Mouse (Mus musculus) hematopoietic stem cell, adult 5-6 weeks (primary cell): ENCODE results near the gene Glce. TPM values are rescaled to one million over a fixed set of nuclear protein-coding genes. Genes with fewer than 3 reads are reported as not detected.

Experiments
- ATAC-seq, 2 experiments: fragments of 125-278 bp in 1 of 2; replicated peaks in 1 of 2; 2 replicates each; pipeline ENCODE4 v1.8.0; 2016 to 2017; ENCODE audit warnings: inconsistent platforms in 2 of 2, mild to moderate bottlenecking in 2 of 2, moderate number of reproducible peaks in 2 of 2, low read depth in 1 of 2, moderate TSS enrichment in 1 of 2; ENCODE audit not compliant: low FRiP score in 2 of 2, poor library complexity in 2 of 2, severe bottlenecking in 2 of 2, insufficient read depth in 1 of 2, low TSS enrichment in 1 of 2
- total RNA-seq: library from RNA; stranded (forward); fragments of 172-1452, 232-1000 nt; gene quantifications from 2 replicates; pipeline ENCODE4 v1.2.3, GENCODE M21; 2017

The Glce gene
- total RNA-seq: 19.1 and 19.3 TPM in 2 replicates

DNA sequence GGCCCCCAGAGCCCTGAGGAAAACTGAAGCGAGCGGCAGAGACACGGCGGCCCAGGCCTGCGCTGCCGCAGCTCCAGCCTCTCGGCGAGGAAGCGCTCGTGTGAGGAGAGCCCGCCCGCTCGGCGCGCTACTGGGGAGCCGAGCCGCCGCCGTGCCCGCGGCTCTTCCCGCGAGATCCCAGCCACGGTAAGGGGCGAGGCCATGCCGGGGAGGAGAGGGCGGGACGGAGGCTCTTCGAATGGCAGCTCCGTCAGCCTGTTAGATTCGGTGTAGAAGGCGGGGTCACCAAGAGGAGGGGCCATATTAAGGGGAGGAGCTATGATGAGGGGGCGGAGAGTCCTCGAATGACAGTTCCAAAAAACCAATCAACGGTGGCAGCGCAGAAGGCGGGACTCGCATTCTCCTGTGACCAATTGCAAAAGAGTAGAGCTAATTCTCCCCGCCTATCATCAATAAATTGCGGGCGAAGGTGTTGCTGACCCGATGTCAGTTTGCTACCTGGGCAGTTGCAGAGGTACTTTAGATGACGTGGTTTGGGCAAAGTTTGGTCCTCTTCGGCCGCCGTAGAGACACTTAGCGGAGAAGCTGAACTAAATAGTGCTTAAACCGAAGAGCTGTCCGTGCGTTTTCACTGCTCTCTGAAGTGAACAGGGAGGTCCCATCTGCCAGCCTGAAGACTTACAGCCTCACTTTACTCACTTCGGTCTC is at the start of gene Glce:
Glce (minus strand) TSS at position 148 of the 708 bp plus-strand sequence.
- peak; percentile 99 for ATAC-seq

DNA sequence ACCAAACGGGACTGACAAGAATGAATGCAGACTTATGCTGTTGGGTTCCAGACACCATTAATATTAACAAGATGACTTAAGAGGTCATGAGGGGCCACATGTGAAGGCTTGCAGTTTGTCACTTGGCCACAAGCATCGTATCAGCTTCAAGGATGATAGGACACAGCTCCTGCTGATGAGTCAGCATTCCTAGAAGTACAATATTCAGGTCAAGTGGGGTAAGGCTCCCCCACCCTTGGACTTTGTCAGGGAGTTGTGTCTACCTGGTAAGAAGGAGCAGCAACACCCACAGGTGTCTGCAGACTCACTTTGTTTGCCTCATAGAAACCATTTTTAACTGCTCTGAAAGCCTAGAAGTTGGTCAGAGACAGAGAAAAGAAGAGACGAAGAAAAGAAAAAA is 49.8 kb upstream of the Glce start:
- no peak for ATAC-seq

DNA sequence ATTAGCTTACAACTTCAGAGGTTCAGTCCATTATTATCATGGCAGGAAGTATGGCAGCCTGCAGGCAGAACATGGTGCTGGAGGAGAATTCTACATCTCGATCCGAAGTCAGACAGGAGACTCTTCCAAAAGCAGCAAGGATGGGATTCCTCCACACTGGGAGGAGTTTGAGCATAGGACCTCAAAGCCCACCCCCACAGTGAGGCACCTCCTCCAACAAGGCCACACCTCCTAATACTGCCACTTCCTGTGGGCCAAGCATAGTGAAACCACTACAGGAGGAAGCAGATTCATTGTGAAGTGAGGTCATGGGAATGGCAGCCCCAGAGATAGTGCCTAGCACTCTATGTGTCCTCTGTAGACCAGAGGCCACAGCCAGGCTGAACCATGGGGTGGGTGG is 48.5 kb upstream of the Glce start:
- no peak for ATAC-seq

DNA sequence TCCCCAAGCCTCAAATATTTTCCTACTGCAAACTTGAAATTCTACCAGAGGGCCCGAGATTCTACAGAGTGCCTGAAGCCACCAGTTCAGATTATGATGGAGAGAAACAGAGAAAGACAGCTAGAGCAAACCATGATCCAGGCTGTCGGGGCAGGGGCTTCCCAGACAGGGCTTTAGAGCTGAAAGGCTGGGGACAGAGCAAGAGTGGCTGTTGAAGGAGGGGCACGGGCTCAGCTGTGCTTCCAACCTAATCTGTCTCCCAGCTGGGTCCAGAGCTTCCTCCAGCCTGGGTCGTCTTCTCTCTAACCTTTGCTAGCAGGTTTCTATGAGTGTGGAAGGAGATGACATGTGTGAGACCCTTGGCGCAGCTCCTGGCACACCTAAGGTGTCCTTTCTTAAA is 44.2 kb upstream of the Glce start:
- ATAC-seq: no peak

DNA sequence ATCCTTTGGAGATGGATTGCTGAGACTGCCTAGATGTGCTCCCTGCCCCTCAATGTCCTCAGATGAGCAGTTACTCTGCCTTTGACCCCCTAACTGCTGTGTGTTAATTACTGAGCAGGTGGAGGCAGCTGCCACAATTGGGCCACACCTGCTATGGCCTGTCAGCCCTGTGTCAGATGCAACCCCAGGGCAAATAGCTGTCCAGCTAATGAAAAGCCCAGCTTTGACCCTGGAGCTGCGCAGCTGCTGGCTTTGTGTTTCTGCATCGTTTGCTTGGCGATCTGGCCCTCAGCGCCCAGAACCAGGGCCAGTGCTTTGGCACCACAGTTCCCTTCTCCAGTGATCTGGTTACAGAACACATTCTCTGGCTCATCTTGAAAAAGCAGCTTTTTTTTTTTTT is 43.7 kb upstream of the Glce start:
- ATAC-seq: no peak

DNA sequence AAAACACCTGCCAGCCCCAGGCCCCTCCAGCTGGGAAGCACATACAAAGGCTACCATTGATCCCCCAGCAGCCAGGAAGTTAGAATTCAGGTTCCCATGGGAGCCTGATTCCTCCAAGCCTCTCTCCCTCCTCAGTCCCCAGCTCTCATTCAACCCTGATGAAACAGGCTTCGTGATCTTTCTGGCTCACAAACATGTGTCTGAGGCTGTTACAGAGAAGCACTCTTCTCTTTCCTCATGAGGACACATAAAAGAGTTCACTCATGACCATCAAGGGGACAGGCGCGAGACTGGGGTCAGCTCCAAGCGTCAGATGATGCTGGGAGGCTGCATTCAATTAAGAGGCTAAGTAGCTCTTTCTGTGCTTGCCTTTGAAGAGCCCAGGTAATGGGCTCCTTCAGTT is 40.4 kb upstream of the Glce start:
- no peak for ATAC-seq

DNA sequence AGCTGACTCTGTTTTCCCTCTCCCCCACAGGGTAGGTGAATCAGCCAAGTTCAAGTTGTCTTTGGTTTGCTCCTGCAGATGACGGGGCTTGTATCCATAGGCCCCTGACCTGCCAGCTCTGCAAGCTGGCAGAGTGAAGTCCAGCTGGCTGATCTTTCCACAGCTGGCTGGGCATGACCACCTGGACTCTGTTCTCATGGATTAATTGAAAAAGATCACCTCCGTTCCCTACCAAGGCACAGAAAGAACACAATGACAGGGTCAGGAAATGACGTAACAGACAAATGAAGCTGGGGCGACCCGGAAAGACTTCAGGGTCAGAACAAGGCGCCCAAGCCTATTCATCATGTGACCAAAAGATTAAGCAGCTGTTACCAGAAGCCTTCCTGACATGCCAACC is 38.3 kb upstream of the Glce start:
- ATAC-seq: no peak

DNA sequence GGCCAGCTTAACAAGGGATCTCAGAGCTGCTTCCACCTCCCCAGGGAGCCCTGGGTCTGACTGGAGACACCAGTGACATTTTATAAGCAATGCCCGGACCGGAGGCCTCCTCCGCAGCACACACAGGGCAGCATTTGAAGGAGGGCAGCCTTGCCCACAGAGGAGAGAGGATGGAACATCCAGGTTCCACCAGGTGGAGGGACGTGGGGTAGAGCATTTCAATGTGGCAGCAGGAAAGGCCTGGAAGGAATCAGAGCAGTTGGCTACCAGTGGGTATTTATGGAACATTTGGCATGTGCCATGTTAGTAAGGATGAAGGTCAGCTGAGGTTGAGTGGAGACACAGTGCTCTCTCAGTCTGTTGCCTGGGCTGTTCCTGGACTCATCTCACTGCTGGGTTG is 36.3 kb upstream of the Glce start:
- ATAC-seq: no peak

DNA sequence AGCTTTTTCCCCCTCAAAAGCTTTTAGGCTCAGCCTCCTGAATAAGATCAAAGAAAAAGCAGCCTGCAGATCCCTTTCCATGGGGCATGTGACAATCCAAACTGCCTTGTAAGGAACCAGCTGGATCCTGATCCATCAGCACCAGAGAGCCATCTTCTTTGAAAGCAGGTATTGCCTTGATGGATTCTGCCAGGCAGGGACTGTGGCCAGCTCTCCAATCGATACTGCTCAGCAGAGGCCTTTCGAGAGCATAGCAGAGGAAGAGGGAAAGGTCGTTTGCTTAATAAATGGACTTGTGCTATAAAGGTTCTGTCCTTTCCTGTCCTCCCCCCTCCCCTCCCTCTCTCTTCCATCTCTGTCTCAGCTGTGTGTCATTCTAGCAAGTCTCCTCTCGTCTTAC is 33.4 kb upstream of the Glce start:
- no peak for ATAC-seq

DNA sequence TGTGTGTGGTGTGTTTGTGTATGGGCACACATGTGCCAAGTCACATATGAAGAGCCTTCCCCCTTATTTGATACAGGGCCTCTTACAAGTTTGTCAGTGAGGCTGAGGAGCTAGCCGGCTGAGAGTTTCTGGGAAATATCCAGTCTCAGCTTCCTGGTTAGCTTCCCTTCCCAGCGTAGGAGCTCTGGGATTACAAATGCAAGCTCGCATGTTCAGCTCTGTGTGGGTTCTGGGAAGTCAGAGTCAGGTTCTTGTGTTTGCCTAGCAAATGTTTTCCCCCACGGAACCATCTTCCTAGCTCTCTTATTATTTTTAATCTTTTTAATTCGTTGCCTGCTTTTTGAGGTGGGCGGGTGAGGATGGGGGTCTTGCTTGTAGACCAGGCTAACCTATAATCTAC is 32.9 kb upstream of the Glce start:
- no peak for ATAC-seq

DNA sequence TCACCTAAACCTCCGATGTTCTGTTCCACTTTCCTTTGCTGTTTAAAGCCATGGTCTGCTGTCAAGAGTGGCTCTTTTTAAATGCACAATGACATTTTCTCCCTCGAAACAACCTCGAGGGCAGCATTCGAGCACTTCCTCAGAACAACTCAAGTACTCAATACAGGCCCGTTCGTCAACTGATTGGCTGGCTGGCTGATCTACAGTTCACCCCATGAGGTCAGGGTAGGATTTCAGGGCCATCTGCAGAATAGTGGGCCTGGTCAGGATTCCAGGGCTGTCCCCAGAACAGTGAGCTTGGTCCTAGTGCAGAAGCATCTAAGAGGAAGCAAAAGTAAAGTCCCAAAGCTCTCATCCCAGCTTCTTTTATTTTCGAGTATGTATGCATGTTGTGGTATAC is 32.5 kb upstream of the Glce start:
- ATAC-seq: no peak

DNA sequence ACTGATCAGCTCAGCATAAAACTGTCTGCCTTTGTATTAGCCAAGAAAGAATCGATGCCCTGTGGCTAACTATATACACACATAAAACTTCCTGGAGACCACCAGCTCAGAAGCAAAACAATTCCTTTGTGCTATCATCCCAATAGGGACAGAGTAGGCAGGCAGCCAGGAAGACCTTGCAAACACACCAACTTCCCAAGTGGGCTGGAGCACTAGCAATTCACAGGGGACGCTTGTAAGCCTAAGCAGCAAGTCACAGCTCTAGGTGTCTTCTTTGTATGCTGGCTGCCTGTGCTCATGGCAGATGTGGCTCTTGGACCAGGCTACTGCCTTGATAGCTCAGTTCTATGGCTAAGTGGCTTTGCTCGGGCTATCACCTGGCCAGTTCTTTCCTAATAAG is 32.1 kb upstream of the Glce start:
- no peak for ATAC-seq

DNA sequence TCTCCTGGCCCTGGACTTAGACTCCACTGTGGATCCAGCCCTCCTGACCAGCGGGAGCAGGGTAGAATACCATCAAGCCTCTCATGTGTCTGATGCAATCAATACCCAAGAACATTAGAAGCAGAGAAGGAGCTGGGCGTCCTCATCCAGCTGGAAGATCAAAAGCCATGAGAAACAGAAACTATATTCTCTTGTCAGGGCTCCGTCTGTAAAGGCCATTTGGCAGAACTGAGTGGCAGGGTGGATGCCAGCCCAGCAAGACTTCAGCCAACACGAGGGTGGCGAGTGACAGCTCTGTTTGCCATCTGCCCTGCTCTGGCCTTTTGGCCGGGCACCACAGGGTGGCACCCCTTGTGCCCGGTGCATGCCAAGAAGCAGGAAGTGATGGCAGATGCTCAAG is 30.8 kb upstream of the Glce start:
- ATAC-seq: no peak

DNA sequence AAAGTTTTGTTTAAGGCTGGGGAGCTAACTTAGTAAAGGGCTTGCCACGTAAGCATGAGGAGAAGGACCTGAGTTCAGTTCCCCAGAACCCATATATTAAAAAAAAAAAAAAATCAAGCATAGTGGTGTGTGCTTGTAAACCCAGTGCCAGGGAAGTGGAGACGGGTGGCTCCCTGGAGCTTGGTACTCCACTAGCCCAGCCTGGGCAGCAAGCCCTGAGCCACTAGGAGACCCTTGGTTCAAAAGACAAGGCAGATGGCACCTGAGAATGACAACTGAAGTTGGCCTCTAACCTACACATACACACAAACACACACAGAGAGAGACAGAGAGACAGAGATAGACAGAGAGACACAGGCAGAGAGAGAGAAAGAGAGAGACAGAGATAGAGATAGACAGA is 30.1 kb upstream of the Glce start:
- no peak for ATAC-seq

DNA sequence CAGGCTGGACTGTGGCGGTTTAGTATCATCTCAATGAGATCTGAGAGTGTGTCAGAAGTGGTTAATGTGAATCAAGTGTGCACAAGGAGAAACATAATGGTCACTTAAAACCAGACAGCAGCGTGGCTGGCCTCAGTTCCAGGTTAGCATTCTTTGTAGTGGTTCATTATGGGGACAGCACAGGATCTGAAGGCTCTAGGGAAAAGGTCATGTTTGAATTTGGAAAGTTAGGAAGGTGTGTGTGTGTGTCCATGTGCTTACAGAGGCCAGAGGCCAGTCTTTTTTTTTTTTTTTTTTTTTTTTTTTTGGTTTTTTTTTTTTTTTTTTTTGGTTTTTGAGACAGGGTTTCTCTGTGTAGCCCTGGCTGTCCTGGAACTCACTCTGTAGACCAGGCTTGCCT is 22.7 kb upstream of the Glce start:
- ATAC-seq: no peak

DNA sequence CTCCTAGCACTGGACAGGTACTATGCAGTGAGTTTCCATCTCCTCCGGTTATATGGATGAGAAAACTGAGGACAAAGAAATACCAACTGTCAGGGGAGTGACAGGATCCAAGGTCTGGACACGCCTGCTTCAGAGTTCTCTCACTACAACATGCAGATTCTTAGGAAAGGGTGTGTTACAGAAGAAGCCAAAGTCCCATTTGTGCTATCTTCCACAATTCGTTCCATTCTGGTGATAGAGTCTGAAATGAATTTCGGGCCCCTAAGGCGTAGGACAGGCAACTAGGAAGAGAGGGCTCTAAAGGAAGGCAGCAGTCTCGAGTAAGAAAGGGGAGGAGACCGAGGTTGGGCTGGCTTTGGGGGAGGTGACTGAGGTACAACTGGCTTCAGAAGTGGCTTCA is 21.0 kb upstream of the Glce start:
- ATAC-seq: no peak

DNA sequence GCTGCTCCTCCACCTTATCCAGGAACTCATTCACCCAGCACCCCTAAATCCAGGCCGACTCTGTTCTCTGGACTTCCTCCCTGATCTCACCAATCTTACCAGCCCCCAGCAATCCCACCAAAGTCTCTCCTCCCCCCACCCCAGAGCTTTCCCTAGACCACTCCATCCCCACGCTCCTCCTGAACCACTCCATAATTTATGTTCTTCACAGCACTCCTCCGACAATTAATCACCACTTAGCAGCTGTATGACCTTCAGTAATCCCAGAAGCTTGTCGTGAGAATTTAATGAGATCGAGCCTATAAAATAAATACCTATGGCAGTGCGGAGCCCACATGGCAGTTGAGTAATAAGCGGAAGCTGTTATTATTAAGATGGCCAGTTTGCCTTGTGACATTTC is 16.6 kb upstream of the Glce start:
- no peak for ATAC-seq

DNA sequence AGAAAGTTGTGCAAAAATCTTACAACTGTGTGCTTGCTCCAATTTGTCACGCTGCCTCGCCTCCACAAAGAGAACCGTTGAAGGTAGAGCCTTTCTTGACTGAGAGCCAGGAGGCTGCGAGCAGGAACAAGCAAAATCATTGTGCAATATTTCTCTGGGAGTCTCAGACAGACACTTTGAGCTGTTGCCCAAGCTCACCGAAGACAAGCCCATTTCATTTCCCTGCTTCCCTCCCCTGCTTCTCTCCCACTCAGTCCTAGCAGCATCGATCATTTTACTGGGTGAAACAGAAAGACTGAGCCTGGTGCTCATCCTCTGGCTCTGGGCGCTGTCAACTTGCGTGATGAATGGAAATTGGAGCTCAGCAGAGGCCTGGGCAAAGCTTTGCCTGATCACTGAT is 14.8 kb upstream of the Glce start:
- ATAC-seq: peak; percentile 51 to 71

DNA sequence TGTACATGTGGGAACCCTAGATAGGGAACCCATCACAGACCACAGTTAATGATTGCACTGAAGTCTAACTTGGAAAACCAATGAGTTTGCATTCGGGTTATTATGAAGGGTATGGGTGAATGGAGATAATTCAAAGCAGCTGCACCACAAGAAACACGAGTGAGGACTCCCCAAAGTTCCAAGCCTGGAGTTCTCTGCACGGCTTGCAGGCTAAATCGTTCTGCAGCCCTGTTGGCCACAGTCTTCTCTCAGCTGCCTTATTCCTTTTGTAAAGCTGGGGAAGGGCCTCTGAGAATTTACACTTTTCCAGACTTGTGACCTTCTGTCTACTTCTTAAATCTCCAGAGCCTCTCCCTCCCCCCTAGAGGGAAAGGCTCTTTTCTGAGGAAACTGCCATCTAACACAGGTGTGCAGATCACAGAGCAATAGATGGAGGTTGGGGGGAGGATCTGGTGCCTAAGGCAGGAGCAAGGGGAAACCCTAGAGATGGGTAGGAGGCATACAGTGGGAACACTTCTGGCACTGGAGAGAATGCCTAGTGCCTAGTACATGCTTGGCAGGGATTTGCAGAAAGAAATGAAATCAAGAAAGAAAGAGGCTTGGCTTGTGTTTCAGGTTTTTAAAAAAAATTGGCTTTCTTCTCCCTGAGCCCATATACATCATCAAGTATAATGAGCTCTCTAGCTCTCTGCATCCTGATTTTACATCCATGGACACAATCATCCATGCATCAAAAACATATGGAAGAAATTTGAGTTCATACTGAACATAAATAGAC is 9.7 kb upstream of the Glce start:
- ATAC-seq: no peak
